Mouse (Mus musculus) lung, postnatal 4 days (tissue): Measurements from ENCODE around the gene Psmc2.
A peak's percentile ranks its signal among the peaks of the same experiment; 100 is the strongest.

ENCODE experiments used
- DNase-seq, 2 experiments: peaks; one replicate each; pipeline ENCODE4 v3.0.0; 2021

Gene Psmc2

DNA sequence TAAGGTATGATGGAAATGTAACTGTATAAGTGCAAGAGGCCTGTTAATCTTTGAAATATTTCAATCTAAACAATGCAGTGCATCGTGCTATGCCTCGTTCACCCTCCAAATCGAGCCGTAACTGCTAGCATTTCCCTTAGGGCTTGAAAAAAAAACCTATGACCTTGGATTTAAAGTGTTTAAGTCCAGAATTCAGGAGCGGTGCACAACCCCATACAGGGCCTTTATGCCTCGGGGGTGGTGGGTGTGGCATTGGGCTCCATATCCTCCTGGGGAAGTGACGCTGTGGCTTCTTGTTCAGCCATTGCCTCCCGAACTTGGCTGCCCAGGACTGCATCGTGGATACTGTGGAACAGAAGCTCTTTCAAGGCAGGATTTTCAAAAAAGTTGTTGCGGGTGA, 25.8 kb downstream of the Psmc2 start:
- DNase-seq: no peak

DNA sequence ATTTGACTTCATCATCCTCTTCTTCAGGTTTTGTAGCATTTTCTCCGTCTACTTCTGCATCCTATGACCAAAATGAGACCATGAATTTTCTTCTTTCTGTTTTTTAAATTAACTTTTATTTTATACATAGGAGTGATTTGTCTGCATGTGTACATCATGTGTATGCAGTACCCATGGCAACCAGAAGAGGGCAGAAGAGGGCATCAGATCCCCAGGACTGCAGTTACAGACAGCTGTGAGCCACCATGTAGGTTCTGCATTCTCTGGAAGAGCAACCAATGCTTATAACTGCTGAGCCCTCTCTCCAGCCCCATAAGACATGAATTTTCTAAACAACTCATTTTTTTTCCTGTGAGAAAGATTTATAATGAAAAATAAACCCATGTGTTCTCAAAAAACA, 28.9 kb downstream of the Psmc2 start:
- DNase-seq: peak in 1 of 2 experiments; percentile 41

DNA sequence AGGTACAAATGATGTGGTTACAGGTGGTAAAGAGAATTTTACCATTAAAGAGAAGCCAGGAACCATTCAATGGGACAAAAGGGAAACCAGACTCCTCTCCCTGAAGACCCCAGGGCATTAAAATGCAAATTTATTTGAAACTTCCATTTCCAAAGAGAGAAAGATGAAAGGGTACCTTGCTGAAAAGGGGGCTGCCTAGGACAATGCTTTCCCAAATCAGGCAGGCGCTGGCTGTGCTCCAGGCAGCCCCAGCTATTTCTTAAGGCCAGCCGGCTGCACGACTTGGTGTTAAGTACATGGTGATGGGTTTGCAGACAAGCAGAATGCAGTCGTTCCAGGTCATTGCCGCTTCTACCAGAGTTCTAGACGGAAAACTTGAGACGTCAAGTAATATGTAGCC, 41.3 kb downstream of the Psmc2 start:
- no peak for DNase-seq

DNA sequence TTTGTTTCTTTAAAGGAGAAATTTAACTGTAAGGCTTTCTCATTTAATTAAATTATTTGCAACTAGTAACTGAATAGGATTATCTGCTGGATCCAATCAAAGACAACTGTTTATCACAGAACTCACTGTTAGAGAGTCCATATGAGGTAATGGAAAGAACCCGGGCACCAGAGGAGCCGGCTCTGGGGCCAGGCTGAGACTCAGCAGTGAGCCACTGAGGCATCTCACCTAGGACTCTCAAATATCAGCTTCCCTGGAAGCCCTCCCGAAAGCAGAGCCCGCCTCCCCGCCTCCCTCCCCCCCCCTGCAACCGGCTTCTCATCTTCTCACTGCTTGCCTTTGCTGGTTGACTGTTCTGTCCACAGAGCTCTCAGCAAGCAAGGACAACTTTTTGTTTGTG, 42.6 kb downstream of the Psmc2 start:
- DNase-seq: no peak

DNA sequence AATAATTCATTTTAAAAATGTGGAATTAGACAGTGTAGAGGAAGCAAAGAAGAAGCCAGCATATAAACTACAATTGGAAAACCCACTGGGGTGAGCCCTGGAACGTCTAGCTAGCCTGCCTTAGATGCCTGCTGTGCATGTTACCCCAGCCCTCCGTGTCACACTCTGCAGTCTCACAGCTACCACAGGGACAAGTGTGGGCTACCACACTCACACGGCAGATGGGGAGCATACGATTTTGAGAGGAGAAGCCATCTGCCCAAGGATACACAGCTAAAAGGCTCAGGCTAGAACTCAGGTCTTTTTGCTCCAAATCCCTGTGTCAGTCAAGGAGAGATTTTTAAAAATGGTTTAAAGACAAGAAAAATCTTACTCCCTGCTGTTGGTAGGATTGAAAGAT, 43.8 kb downstream of the Psmc2 start:
- no peak for DNase-seq

DNA sequence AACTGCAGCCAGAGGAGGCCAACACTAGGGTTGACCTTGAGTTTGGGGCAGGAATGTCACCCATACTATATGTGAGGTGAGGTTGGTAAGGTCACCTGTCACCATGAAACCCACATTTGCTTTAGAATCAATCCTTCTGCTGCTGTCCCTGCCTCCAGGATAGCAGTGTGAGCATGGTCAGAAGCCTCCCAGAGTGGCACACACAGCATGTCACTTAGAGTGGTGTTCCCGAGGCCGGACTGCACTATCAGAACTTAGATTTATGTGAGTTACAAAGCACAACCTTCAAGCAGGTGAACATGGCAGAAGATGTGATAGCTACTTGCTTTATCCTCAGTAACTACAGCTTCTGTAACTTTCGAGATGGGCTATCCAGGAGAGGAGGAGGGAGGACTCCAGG, 46.7 kb downstream of the Psmc2 start:
- DNase-seq: no peak

DNA sequence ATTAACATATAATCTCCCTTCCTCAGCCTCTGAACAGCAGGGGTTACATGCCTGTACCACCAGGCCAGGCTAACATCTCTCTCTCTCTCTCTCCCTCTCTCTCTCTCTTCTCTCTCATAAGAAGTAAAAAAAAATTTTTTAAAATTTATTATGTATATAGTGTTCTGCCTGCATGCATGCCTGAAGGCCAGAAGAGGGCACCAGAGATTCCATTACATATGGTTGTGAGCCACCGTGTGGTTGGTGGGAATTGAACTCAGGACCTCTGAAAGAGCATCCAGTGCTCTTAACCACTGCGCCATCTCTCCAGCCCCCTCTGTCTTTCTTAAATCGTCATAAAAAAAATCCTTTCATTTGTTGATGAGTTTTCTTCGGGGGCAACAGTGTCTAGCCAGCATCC, 59.6 kb downstream of the Psmc2 start:
- DNase-seq: no peak

DNA sequence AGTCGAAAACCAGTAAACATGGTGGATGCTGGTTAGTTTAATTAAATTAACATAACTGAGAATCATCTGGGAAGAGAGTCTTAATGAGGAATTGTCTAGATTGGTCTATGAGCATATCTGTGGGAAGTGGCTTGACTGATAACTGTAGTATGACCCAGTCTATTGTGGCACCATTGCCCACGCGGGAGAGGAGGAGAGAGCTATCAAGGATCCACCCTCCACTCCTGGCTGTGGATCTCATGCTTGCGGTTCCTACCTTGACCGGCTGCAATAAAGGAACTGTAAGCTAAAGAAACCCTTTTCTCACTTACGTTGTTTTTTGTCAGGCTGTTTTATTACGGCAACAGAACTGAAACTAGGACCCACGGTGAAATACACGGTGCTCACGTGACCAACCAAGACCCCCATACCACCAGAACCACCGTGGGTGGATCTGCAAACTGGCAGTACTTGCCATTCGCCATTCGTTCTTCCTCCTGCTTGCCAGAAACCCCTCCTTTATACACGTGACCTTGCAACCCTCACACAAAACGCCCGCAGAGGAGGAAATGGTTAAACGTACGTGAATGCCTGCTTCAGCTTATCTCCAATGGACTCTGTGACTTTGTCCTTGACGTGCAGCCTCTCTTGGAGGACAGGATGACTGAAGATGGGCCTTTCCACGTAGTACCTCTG, 61.7 kb downstream of the Psmc2 start:
- DNase-seq: no peak

DNA sequence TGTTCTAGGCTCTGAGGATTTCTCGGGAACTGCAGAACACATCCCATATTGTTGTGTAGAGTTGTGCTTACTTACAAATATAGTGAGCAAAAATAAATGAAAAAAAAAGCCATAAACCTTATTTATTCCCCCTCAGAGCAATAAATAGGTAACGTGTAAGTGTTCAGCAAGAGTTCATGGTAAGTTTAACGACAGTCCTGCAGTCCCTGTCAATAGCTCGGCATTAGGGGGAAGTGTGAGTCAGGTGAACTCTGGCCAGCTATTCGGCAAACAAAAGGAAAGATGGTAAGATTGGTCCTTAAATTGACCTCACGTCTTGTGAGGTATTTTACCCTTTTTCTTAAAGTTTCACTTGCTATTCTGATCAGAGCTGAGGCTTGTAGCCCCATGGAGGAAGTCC, 62.4 kb downstream of the Psmc2 start:
- DNase-seq: no peak

DNA sequence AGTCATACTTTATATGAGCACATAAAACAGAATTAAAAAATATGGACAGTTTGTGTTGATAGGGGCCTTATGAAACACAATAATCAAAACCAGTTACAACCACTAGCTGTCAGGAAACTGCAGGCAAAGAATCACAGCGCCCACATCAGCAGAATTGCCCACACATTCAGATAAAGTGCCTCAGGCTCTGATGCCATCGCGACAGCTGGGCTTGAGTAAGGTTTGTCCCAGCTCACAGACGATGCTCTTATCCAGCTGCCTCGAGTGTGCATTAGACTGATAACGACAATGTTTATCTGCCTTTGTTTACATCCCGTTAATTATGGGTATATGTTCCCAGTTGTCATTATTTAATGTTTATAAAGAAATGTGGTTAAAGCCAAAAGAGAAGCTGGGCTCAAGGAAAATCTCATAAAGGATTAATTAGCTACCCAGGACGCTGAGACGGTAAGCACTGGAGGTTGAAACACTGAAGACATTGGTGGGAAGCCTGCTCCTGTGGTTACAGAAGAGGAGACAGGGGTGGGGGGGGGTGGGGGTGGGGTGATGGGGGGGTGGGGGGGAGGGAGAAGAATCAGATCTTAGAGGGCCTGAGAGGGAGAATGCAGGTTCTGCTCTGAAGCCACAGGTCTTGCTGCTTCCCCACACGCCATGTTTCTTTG, 66.7 kb downstream of the Psmc2 start:
- no peak for DNase-seq
